Mouse (Mus musculus) cerebellum, adult 2 months (tissue): ENCODE data around the gene Ulk4.

Experiments used
- CTCF ChIP-seq: fragments of 200-500 bp; IDR thresholded peaks from 2 replicates; pipeline ENCODE4 v1.5.1; 2011; ENCODE audit warnings: low read depth, mild to moderate bottlenecking, control low read depth, low read length, moderate library complexity, borderline replicate concordance; ENCODE audit not compliant: insufficient read depth
- POLR2A ChIP-seq: fragments of 200-500 bp; IDR thresholded peaks from 2 replicates; pipeline ENCODE4 v1.6.1; 2011; ENCODE audit warnings: low read length, control low read depth, borderline replicate concordance; ENCODE audit not compliant: insufficient read depth

- TF ChIP-seq POLR2A (no peak), CTCF (no peak)
Measured at GRCm38 (mm10) chr9:120926126-120926525, 350.9 kb downstream of the Ulk4 start.
